Mouse (Mus musculus): ENCODE measurements around the gene Tmco2. TPM values are rescaled to one million over a fixed set of nuclear protein-coding genes. Genes with fewer than 3 reads are reported as not detected.

Tmco2 gene
- not detected in 2 replicates for polyA plus RNA-seq (2012; rRNA removed)

- no peak for DNase-seq (ENCODE audit: low read depth in 1 of 2, low spot score in 2 of 2)
- H3K36me3 ChIP-seq (ENCODE audit: control insufficient read depth, insufficient read depth, low read length) = no peaks in the 10 kb centered on the region
- WGBS = 93% methylated on average over 2 of the region's 2 CpGs
- no peaks in the 10 kb centered on the region; the same call in 1 of the 2 replicates for H3K27me3 ChIP-seq (ENCODE audit: control insufficient read depth, insufficient read depth, low read length)
- TF ChIP-seq POLR2A (IDR thresholded peaks at IDR 0.05; ENCODE audit: low read depth, low read length) (no peak), CTCF (IDR thresholded peaks at IDR 0.05; ENCODE audit: extremely low read depth, insufficient read depth, insufficient read length, insufficient replicate concordance) (no peak)
- H3K4me1 ChIP-seq (ENCODE audit: control insufficient read depth, insufficient read depth, insufficient read length) = no peaks in the 10 kb centered on the region
- H3K4me3 ChIP-seq (ENCODE audit: extremely low read depth, insufficient read depth, insufficient read length) = no peak within 1 kb of the TSS
- no peak within 1 kb of the TSS for H3K27ac ChIP-seq (ENCODE audit: insufficient read depth, low read length)
Observed at GRCm38 (mm10) chr4:121109126-121109525, at the start of gene Tmco2. TSS of gene Tmco2 (minus strand) at chr4:121109226.

GRCm38 (mm10) chr4:121103304-121103703, 5.7 kb downstream of the Tmco2 start:
- Histone ChIP-seq H3K27me3 (ENCODE audit: control insufficient read depth, insufficient read depth, low read length) (no peaks in the 10 kb centered on the region; the same call in 1 of the 2 replicates), H3K4me1 (ENCODE audit: control insufficient read depth, insufficient read depth, insufficient read length) (no peaks in the 10 kb centered on the region), H3K36me3 (ENCODE audit: control insufficient read depth, insufficient read depth, low read length) (no peaks in the 10 kb centered on the region), H3K4me3 (ENCODE audit: extremely low read depth, insufficient read depth, insufficient read length) (no peak overlapping the region), H3K27ac (ENCODE audit: insufficient read depth, low read length) (no peak overlapping the region)
- TF ChIP-seq CTCF (IDR thresholded peaks at IDR 0.05; ENCODE audit: extremely low read depth, insufficient read depth, insufficient read length, insufficient replicate concordance) (no peak), POLR2A (IDR thresholded peaks at IDR 0.05; ENCODE audit: low read depth, low read length) (no peak)
- no peak for DNase-seq (ENCODE audit: low read depth in 1 of 2, low spot score in 2 of 2)
- 87% methylated on average over 4 of the region's 4 CpGs for WGBS

- peaks cover 13% of the 10 kb centered on the region for H3K36me3 ChIP-seq (ENCODE audit: control insufficient read depth, insufficient read depth, low read length)
- H3K4me3 ChIP-seq (ENCODE audit: extremely low read depth, insufficient read depth, insufficient read length) = peak within 1 kb of the TSS; percentile 89
- H3K27ac ChIP-seq (ENCODE audit: insufficient read depth, low read length) = peak within 1 kb of the TSS; percentile 60
- H3K27me3 ChIP-seq (ENCODE audit: control insufficient read depth, insufficient read depth, low read length) = no peaks in the 10 kb centered on the region
- WGBS = under 1% methylated on average over 39 of the region's 39 CpGs
- peak; percentile 71 to 81 for DNase-seq (ENCODE audit: low read depth in 1 of 2, low spot score in 2 of 2)
- TF ChIP-seq CTCF (IDR thresholded peaks at IDR 0.05; ENCODE audit: extremely low read depth, insufficient read depth, insufficient read length, insufficient replicate concordance) (no peak), POLR2A (IDR thresholded peaks at IDR 0.05; ENCODE audit: low read depth, low read length) (no peak; the same call in 1 of the 2 replicates)
- H3K4me1 ChIP-seq (ENCODE audit: control insufficient read depth, insufficient read depth, insufficient read length) = peaks cover 3% of the 10 kb centered on the region; the same call in 1 of the 2 replicates
Observed at GRCm38 (mm10) chr4:121097650-121098378, 11.2 kb downstream of the Tmco2 start, which contains the start of gene Zmpste24. TSS of gene Zmpste24 (minus strand) at chr4:121098241.

- Histone ChIP-seq H3K4me1 (ENCODE audit: control insufficient read depth, insufficient read depth, insufficient read length) (no peaks in the 10 kb centered on the region), H3K4me3 (ENCODE audit: extremely low read depth, insufficient read depth, insufficient read length) (no peak overlapping the region), H3K27me3 (ENCODE audit: control insufficient read depth, insufficient read depth, low read length) (no peaks in the 10 kb centered on the region), H3K27ac (ENCODE audit: insufficient read depth, low read length) (no peak overlapping the region), H3K36me3 (ENCODE audit: control insufficient read depth, insufficient read depth, low read length) (peaks cover 24% of the 10 kb centered on the region)
- DNase-seq (ENCODE audit: low read depth in 1 of 2, low spot score in 2 of 2) = no peak
- 91% methylated on average over 4 of the region's 4 CpGs for WGBS
- TF ChIP-seq POLR2A (IDR thresholded peaks at IDR 0.05; ENCODE audit: low read depth, low read length) (no peak), CTCF (IDR thresholded peaks at IDR 0.05; ENCODE audit: extremely low read depth, insufficient read depth, insufficient read length, insufficient replicate concordance) (no peak)
Observed at GRCm38 (mm10) chr4:121090211-121090610, 18.8 kb downstream of the Tmco2 start.

GRCm38 (mm10) chr4:121088696-121089095, 20.3 kb downstream of the Tmco2 start:
- Histone ChIP-seq H3K4me3 (ENCODE audit: extremely low read depth, insufficient read depth, insufficient read length) (no peak overlapping the region), H3K4me1 (ENCODE audit: control insufficient read depth, insufficient read depth, insufficient read length) (no peaks in the 10 kb centered on the region), H3K27ac (ENCODE audit: insufficient read depth, low read length) (no peak overlapping the region), H3K27me3 (ENCODE audit: control insufficient read depth, insufficient read depth, low read length) (no peaks in the 10 kb centered on the region), H3K36me3 (ENCODE audit: control insufficient read depth, insufficient read depth, low read length) (peaks cover 19% of the 10 kb centered on the region)
- no peak for DNase-seq (ENCODE audit: low read depth in 1 of 2, low spot score in 2 of 2)
- TF ChIP-seq POLR2A (IDR thresholded peaks at IDR 0.05; ENCODE audit: low read depth, low read length) (no peak), CTCF (IDR thresholded peaks at IDR 0.05; ENCODE audit: extremely low read depth, insufficient read depth, insufficient read length, insufficient replicate concordance) (no peak)
- WGBS = 95% methylated on average over 2 of the region's 2 CpGs

GRCm38 (mm10) chr4:121084506-121084905, 24.5 kb downstream of the Tmco2 start:
- no peaks in the 10 kb centered on the region for H3K27me3 ChIP-seq (ENCODE audit: control insufficient read depth, insufficient read depth, low read length)
- no peak for DNase-seq (ENCODE audit: low read depth in 1 of 2, low spot score in 2 of 2)
- H3K27ac ChIP-seq (ENCODE audit: insufficient read depth, low read length) = no peak overlapping the region
- peaks cover 17% of the 10 kb centered on the region for H3K36me3 ChIP-seq (ENCODE audit: control insufficient read depth, insufficient read depth, low read length)
- TF ChIP-seq CTCF (IDR thresholded peaks at IDR 0.05; ENCODE audit: extremely low read depth, insufficient read depth, insufficient read length, insufficient replicate concordance) = no peak
- TF ChIP-seq POLR2A (IDR thresholded peaks at IDR 0.05; ENCODE audit: low read depth, low read length) = no peak
- H3K4me3 ChIP-seq (ENCODE audit: extremely low read depth, insufficient read depth, insufficient read length) = no peak overlapping the region
- H3K4me1 ChIP-seq (ENCODE audit: control insufficient read depth, insufficient read depth, insufficient read length) = no peaks in the 10 kb centered on the region

GRCm38 (mm10) chr4:121080395-121080794, 28.6 kb downstream of the Tmco2 start:
- no peak for DNase-seq (ENCODE audit: low read depth in 1 of 2, low spot score in 2 of 2)
- 39% methylated on average over 1 of the region's 1 CpGs for WGBS
- Histone ChIP-seq H3K36me3 (ENCODE audit: control insufficient read depth, insufficient read depth, low read length) (peaks cover 20% of the 10 kb centered on the region), H3K4me1 (ENCODE audit: control insufficient read depth, insufficient read depth, insufficient read length) (no peaks in the 10 kb centered on the region), H3K27me3 (ENCODE audit: control insufficient read depth, insufficient read depth, low read length) (no peaks in the 10 kb centered on the region), H3K4me3 (ENCODE audit: extremely low read depth, insufficient read depth, insufficient read length) (no peak overlapping the region), H3K27ac (ENCODE audit: insufficient read depth, low read length) (no peak overlapping the region)
- TF ChIP-seq CTCF (IDR thresholded peaks at IDR 0.05; ENCODE audit: extremely low read depth, insufficient read depth, insufficient read length, insufficient replicate concordance) (no peak), POLR2A (IDR thresholded peaks at IDR 0.05; ENCODE audit: low read depth, low read length) (no peak)
